Mouse (Mus musculus) intestine, embryonic 14.5 days (tissue): ENCODE results near the gene Srrm4. TPM values are rescaled to one million over a fixed set of nuclear protein-coding genes. Genes with fewer than 3 reads are reported as not detected.

Experiments used
- ATAC-seq: fragments of 200-750 bp; cut with Nextera tagmentation; replicated peaks from 2 replicates; pipeline ENCODE4 v1.8.0; 2017; ENCODE audit warnings: low read depth, moderate number of reproducible peaks, moderate TSS enrichment, moderate library complexity; ENCODE audit not compliant: low FRiP score, low TSS enrichment
- DNase-seq: peaks from one replicate; pipeline ENCODE4 v3.0.0-alpha.2; 2018; ENCODE audit warnings: low spot score
- H3K27ac ChIP-seq: fragments of 300-500 bp; sonication (generic); 2 replicates; pipeline ENCODE4 v1.5.1; 2014; ENCODE audit warnings: low read depth, mild to moderate bottlenecking, control low read depth
- H3K27me3 ChIP-seq: fragments of 300-500 bp; sonication (generic); replicated peaks from 2 replicates; pipeline ENCODE4 v1.6.1; 2014; ENCODE audit warnings: low read length, control low read depth; ENCODE audit not compliant: control insufficient read depth, insufficient read depth
- H3K36me3 ChIP-seq: fragments of 300-500 bp; sonication (generic); 2 replicates; pipeline ENCODE4 v1.6.1; 2014; ENCODE audit warnings: low read length, control low read depth; ENCODE audit not compliant: control insufficient read depth, insufficient read depth
- H3K4me1 ChIP-seq: fragments of 300-500 bp; sonication (generic); replicated peaks from 2 replicates; pipeline ENCODE4 v1.6.1; 2014; ENCODE audit warnings: low read length, control low read depth, mixed read lengths; ENCODE audit not compliant: control insufficient read depth, insufficient read depth
- H3K4me2 ChIP-seq: fragments of 300-500 bp; sonication (generic); 2 replicates; pipeline ENCODE4 v1.6.1; 2014; ENCODE audit warnings: low read length
- H3K4me3 ChIP-seq: fragments of 300-500 bp; sonication (generic); 2 replicates; pipeline ENCODE4 v1.5.1; 2014; ENCODE audit warnings: low read depth, low read length, control low read depth, mixed read lengths
- H3K9ac ChIP-seq: fragments of 300-500 bp; sonication (generic); 2 replicates; pipeline ENCODE4 v1.6.1; 2014; ENCODE audit warnings: mild to moderate bottlenecking, low read length
- H3K9me3 ChIP-seq: fragments of 300-500 bp; sonication (generic); 2 replicates; pipeline ENCODE4 v1.6.1; 2016; ENCODE audit warnings: low read length, control low read depth; ENCODE audit not compliant: control insufficient read depth
- WGBS: fragments of 180-500 bp; shearing (Covaris S2); extraction: QIAGEN DNeasy Blood & Tissue Kit; methylation state at CpG from one replicate; pipeline ENCODE4 v1.1.7; 2014; 5-methylcytosine and 5-hydroxymethylcytosine counted together
- polyA plus RNA-seq: library from polyadenylated mRNA; unstranded; fragments of >200 nt; fragmentation: Nextera tagmentation; extraction: Ambion mirVana; gene quantifications from 2 replicates; pipeline ENCODE4 v1.2.1, GENCODE M21; 2014

Gene Srrm4
- polyA plus RNA-seq, 1 experiment from 2014 or later, result 2.7 TPM

GRCm38 (mm10) chr5:116421791-116422481 is 169.7 kb downstream of the Srrm4 start:
- H3K4me1 ChIP-seq, result peaks cover 16% of the 10 kb centered on the region
- H3K4me2 ChIP-seq, result peak overlapping the region; percentile 52
- H3K4me3 ChIP-seq, result peak overlapping the region; percentile 31
- ATAC-seq (no peak), DNase-seq (no peak)
- no peaks in the 10 kb centered on the region for H3K27me3 ChIP-seq
- peak overlapping the region; percentile 24; the same call in 1 of the 2 replicates for H3K27ac ChIP-seq
- 52% methylated on average over 22 of the region's 22 CpGs for WGBS
- peak overlapping the region; percentile 48 for H3K9ac ChIP-seq
- H3K9me3 ChIP-seq, result no peaks in the 10 kb centered on the region
- no peaks in the 10 kb centered on the region for H3K36me3 ChIP-seq

- peak overlapping the region; percentile 38 for H3K4me2 ChIP-seq
- ATAC-seq (peak; percentile 61; the same call in 1 of the 2 replicates), DNase-seq (peak; percentile 63)
- H3K27ac ChIP-seq, result peak overlapping the region; percentile 29; the same call in 1 of the 2 replicates
- 16% methylated on average over 6 of the region's 6 CpGs for WGBS
- no peak overlapping the region; the same call in 1 of the 2 replicates for H3K9ac ChIP-seq
- peaks cover 26% of the 10 kb centered on the region for H3K4me1 ChIP-seq
- no peaks in the 10 kb centered on the region for H3K27me3 ChIP-seq
- no peaks in the 10 kb centered on the region for H3K36me3 ChIP-seq
- H3K9me3 ChIP-seq, result no peaks in the 10 kb centered on the region
- H3K4me3 ChIP-seq, result peak overlapping the region; percentile 13; the same call in 1 of the 2 replicates
Measured at GRCm38 (mm10) chr5:116420759-116421225, 170.8 kb downstream of the Srrm4 start.

GRCm38 (mm10) chr5:116420213-116420612 is 171.4 kb downstream of the Srrm4 start:
- DNase-seq (no peak), ATAC-seq (no peak)
- Histone ChIP-seq H3K4me3 (peak overlapping the region; percentile 13; the same call in 1 of the 2 replicates), H3K9ac (no peak overlapping the region), H3K36me3 (no peaks in the 10 kb centered on the region), H3K4me1 (peaks cover 30% of the 10 kb centered on the region), H3K9me3 (no peaks in the 10 kb centered on the region), H3K4me2 (peak overlapping the region; percentile 38), H3K27me3 (no peaks in the 10 kb centered on the region), H3K27ac (peak overlapping the region; percentile 29; the same call in 1 of the 2 replicates)
- 97% methylated on average over 1 of the region's 1 CpGs for WGBS

GRCm38 (mm10) chr5:116419322-116420045 is 172.1 kb downstream of the Srrm4 start:
- H3K27ac ChIP-seq, result no peak overlapping the region
- H3K9ac ChIP-seq, result no peak overlapping the region
- H3K27me3 ChIP-seq, result no peaks in the 10 kb centered on the region
- H3K4me2 ChIP-seq, result peak overlapping the region; percentile 38; the same call in 1 of the 2 replicates
- ATAC-seq (no peak), DNase-seq (no peak)
- H3K36me3 ChIP-seq, result no peaks in the 10 kb centered on the region; the same call in 1 of the 2 replicates
- 69% methylated on average over 6 of the region's 6 CpGs for WGBS
- H3K4me1 ChIP-seq, result peaks cover 30% of the 10 kb centered on the region
- no peak overlapping the region for H3K4me3 ChIP-seq
- H3K9me3 ChIP-seq, result no peaks in the 10 kb centered on the region

DNA sequence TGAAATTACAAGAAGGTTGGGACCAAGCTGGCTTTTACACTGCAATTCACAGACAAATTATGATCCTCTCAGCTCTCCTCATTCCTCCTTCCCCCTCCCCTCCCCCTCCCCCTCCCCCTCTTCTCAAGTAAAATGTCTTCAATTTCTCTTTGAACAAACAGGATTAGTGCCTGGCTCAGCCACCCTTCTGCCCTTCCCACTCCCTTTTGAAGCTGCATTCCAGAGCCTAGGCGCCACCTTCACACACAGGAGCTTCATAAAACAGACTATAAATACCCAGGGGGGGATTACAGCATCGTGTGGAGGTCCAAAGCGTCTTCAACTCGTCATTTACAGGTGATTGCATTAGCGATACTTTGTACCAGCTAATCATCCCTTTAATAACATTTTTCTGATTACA is 175.4 kb downstream of the Srrm4 start:
- Histone ChIP-seq H3K9me3 (no peaks in the 10 kb centered on the region), H3K27me3 (no peaks in the 10 kb centered on the region), H3K4me2 (no peak overlapping the region), H3K36me3 (no peaks in the 10 kb centered on the region; the same call in 1 of the 2 replicates), H3K4me1 (peaks cover 19% of the 10 kb centered on the region; the same call in 1 of the 2 replicates), H3K27ac (0 out of 2 replicates have a peak overlapping the region, but pooled peaks have one; percentile 14), H3K4me3 (no peak overlapping the region), H3K9ac (no peak overlapping the region)
- 16% methylated on average over 5 of the region's 5 CpGs for WGBS
- no peak for DNase-seq
- ATAC-seq, result no peak

GRCm38 (mm10) chr5:116409689-116410590 is 181.7 kb downstream of the Srrm4 start:
- Histone ChIP-seq H3K27ac (no peak overlapping the region), H3K36me3 (no peaks in the 10 kb centered on the region; the same call in 1 of the 2 replicates), H3K9ac (no peak overlapping the region), H3K9me3 (no peaks in the 10 kb centered on the region), H3K4me2 (no peak overlapping the region), H3K4me3 (no peak overlapping the region), H3K4me1 (peaks cover 22% of the 10 kb centered on the region), H3K27me3 (no peaks in the 10 kb centered on the region)
- WGBS, result 7% methylated on average over 15 of the region's 16 CpGs
- no peak for DNase-seq
- ATAC-seq, result no peak

DNA sequence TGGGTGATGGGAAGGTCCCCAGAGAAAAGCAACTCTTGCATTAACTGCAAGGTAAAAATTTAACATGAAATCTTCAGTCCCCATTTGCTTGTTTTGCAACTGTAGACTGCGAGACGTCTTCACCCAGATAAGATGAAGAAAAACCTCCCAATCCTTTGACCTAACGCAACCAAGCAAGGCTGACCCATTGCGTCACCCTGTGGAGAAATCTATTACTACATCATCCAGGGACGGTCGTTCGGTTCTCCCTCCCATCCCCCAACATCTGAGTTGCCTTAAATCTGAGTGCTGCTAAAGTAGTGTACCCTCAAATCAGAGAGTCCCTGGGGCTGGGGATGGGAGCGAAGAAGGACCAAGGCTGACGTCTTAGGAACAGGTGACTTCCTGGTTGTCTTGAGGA is 182.7 kb downstream of the Srrm4 start:
- Histone ChIP-seq H3K4me2 (no peak overlapping the region), H3K9me3 (no peaks in the 10 kb centered on the region), H3K27me3 (no peaks in the 10 kb centered on the region), H3K4me1 (peaks cover 22% of the 10 kb centered on the region), H3K9ac (no peak overlapping the region), H3K36me3 (no peaks in the 10 kb centered on the region), H3K4me3 (no peak overlapping the region), H3K27ac (no peak overlapping the region)
- ATAC-seq (no peak), DNase-seq (no peak)
- 71% methylated on average over 9 of the region's 9 CpGs for WGBS

DNA sequence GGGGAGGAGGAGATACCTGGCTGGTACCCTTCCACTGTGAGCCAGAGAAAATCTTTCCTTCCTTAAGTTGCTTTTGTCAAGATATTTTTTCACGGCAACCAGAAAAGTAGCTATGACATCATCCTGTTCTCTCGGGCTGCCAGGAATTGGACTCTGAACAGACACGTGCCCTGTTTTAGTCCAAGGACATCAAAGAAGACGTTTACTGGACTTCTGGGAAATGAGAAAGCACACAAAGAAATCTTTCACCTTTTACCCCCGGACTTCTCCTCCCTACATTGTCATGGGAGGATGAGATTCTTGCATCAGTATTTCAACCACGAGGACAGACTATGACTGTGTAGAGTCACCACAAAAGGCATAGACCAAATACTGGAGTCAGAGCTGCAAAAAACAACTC is 183.7 kb downstream of the Srrm4 start:
- 19% methylated on average over 6 of the region's 6 CpGs for WGBS
- Histone ChIP-seq H3K4me2 (no peak overlapping the region), H3K4me1 (peaks cover 22% of the 10 kb centered on the region), H3K9me3 (no peaks in the 10 kb centered on the region), H3K27me3 (no peaks in the 10 kb centered on the region), H3K27ac (peak overlapping the region; percentile 47; the same call in 1 of the 2 replicates), H3K4me3 (no peak overlapping the region), H3K9ac (no peak overlapping the region), H3K36me3 (no peaks in the 10 kb centered on the region)
- DNase-seq, result no peak
- ATAC-seq, result no peak
